Mouse (Mus musculus) subcutaneous adipose tissue, adult 2 months (tissue): Measurements from ENCODE around the gene Commd6. TPM values are rescaled to one million over a fixed set of nuclear protein-coding genes. Genes with fewer than 3 reads are reported as not detected.

Experiments
- polyA plus RNA-seq: library from polyadenylated mRNA; depleted of rRNA; stranded (reverse); fragments of >200 nt; gene quantifications from 2 replicates; pipeline ENCODE4 v1.2.3, GENCODE M21; 2012; ENCODE audit warnings: low replicate concordance; rRNA removed

The Commd6 gene
- 27.2 and 36.1 TPM in 2 replicates for polyA plus RNA-seq

DNA sequence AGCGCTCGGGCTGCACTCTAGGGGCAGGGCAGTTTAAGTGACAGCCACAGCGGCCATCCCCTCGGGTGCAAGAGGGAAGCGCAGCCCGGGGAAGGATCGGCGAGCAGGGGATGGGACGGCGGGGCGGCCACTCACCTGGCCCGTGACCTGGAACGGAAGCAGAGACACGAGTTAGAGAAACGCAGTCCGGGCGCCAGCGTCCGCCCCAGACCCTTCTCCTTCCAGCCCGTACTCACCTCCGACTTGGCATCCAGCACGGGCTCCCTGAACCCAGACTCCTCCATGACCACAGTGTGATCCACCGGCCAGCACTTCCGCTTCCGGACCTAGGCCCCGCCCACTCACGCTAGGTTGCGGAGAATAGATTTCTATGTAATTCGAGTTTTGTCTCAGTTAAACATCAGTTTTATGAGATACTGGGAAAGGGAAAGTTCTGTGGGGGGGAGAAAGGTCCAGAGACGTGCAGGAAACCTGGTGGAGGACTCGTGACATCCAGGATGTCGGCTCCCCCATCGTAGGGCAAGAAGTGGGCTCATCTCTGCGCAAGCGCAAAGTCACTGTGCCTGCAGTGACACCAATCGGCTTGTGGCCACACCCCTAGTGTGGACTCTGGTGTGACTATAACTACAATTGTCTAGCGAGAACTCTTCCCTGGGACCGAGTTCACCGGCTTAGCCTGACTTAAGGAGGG is at the start of gene Commd6:
Commd6 (minus strand) TSS at position 534 of the 691 bp plus-strand sequence.

DNA sequence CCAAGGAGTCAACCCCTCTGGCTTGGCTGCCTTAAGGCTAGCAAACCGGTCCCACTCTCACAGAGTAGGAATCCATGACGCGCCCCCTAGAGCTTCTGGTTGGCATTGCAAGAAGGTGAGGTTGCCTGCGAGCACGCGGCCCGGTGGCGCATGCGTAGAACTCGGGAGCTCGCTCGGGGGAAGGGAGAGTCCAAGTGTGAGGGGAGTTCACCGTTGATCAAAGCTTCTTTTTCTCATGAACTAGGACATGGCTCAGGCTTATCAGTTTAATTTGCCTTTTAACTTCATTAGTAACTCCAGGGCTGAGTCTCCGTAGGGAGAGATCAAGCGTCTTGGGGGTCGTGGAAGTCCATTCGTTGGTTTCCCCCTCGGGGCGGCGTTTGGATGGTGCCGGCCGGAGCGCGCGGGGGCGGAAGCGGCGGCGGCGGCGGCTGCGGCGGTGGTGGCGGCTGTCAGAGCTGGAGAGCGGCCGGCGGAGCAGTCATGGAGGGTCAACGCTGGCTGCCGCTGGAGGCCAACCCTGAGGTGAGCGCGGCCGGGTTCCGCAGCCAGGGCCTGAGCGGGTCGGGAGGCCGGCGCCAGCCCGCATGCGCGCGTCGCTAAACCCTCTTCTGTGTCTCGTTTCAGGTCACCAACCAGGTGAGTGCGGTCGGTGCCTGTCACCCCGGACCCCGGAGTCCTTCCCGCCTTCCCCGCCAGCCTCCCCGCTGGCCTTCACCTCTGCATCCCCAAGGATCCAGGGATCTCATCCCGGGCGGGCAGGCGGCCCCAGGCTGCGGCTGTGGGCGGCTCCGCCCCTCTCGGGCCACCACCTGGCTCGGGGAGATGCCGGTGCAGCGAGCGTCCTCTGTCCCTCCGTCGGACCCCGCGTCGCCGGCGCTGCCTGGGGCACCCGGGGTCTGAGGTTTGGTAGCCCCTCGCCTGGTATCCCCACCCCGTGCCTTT is 13.4 kb upstream of the Commd6 start, which contains the start of gene Uchl3:
Uchl3 (plus strand) TSS at position 387 of the 945 bp plus-strand sequence.

DNA sequence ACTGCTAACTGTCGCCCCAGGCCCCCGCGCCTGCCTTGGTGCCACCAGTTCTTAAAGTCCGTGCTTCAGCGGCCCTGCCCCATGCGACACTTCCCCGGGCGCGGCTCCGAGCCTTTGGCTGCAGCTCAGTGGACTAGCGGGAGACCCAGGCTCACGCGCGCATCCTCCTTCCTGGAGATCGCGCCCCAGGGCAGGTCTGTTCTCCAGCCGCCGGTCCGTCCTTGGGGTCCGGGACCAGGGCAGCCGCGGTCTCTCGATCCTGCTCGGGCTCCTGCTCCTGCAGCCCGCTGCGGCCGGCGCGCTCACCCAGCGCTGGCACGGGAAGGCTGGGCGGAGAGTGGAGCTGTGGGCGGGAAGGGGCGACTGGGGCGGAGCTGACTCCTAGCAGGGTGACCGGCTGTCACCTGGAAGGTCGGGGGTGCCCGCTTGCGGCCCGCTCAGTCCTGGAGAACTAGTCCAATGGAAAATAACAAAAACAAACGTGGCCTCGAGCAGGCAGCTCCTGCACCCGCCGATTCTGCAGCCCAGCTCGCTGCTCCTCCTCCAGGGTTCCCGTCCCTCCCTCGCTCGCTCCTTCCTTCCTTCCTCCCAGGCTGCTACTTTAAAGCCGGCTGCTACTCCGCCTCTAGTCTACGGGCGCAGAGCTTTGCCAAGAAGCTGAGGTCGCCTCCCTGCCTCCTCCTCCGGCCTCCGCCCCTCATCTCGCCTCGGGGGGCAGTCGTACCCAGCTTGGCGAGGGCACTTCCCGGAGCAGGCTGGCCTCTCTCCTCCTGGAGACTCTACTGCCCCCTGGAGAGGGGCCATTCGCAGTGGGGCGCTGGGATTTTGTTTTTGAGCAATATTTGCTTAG is 31.7 kb downstream of the Commd6 start, which contains the start of gene Tbc1d4:
Tbc1d4 (minus strand) TSS at position 673 of the 850 bp plus-strand sequence.

Other genes with a start within 250 kb of the Commd6 start
- gene Tbc1d4, start 31.5 kb downstream of the Commd6 start, polyA plus RNA-seq, result 15.6 and 23.3 TPM in 2 replicates
- gene Uchl3, start 13.3 kb upstream of the Commd6 start, polyA plus RNA-seq, result 8.3 and 14.5 TPM in 2 replicates
- gene Gm9922, start 89.1 kb upstream of the Commd6 start, polyA plus RNA-seq, result 0.57 and 2.6 TPM in 2 replicates
- gene Lmo7, start 89.3 kb upstream of the Commd6 start, polyA plus RNA-seq, result 9.8 and 16.0 TPM in 2 replicates